Mouse (Mus musculus) embryonic fibroblast, embryonic 13.5 days (primary cell): ENCODE results near the gene Castor1.

Experiments used
- CTCF ChIP-seq: IDR thresholded peaks from 2 replicates; pipeline ENCODE4 v1.5.1; 2011; ENCODE audit warnings: mild to moderate bottlenecking, control low read depth, low read length, moderate library complexity, borderline replicate concordance; ENCODE audit not compliant: insufficient read depth
- POLR2A ChIP-seq: IDR thresholded peaks from 2 replicates; pipeline ENCODE4 v1.6.1; 2011; ENCODE audit warnings: low read depth, mild to moderate bottlenecking, control low read depth, low read length, moderate library complexity

- TF ChIP-seq POLR2A = no peak
- no peak for TF ChIP-seq CTCF
These were observed 32.3 kb downstream of the Castor1 start for GRCm38 (mm10) chr11:4250290-4250689.
